Mouse (Mus musculus) cortical plate, adult 2 months (tissue): ENCODE results near the gene H2-T23.

Experiments used
- CTCF ChIP-seq: fragments of 200-500 bp; IDR thresholded peaks from 2 replicates; pipeline ENCODE4 v1.5.1; 2011; ENCODE audit warnings: mild to moderate bottlenecking, control low read depth, low read length; ENCODE audit not compliant: insufficient read depth; ENCODE audit errors: extremely low read depth
- POLR2A ChIP-seq: fragments of 200-500 bp; IDR thresholded peaks from 2 replicates; pipeline ENCODE4 v1.6.1; 2011; ENCODE audit warnings: mild to moderate bottlenecking, low read length, control low read depth; ENCODE audit not compliant: insufficient read depth; ENCODE audit errors: extremely low read depth

DNA sequence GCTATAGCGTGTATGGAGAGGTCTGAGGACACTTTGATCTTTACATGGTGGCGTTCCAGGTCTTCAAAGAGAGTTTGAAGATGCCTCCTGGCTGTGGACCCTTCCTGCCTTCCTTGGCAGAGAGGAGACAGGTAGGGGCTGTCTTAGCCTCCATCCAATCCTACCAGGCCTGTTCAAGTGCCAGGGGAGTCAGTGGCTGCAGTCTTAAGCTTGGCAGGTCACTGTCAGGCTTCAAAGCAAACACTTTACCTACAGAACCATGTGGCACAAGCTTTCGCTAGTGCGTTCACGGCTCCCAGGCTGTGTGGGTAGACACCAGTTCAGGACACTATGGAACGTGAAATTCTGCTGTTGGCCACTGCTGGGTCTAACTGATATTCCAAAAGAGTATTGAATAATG lies 9.7 kb downstream of the H2-T23 start:
- no peak for TF ChIP-seq CTCF
- TF ChIP-seq POLR2A = no peak
